Mouse (Mus musculus): ENCODE measurements around the gene Kcnj16.

Gene Kcnj16

GRCm38 (mm10) chr11:111057435-111057834 is 89.6 kb downstream of the Kcnj16 start:
- DNase-seq, result no peak

- no peak for DNase-seq
Observed at GRCm38 (mm10) chr11:111059440-111059839, 91.6 kb downstream of the Kcnj16 start.

- DNase-seq, result no peak
Observed at GRCm38 (mm10) chr11:111060216-111060615, 92.4 kb downstream of the Kcnj16 start.

- DNase-seq, result peak in 1 of 2 experiments; percentile 3
Observed at GRCm38 (mm10) chr11:111064751-111065527, 97.1 kb downstream of the Kcnj16 start.

GRCm38 (mm10) chr11:111065635-111066298 is 97.9 kb downstream of the Kcnj16 start, which contains the start of gene Kcnj2:
Gene Kcnj2, plus strand, starts transcription at chr11:111066164.
- DNase-seq, result peak; percentile 79 to 81

GRCm38 (mm10) chr11:111066299-111066691 is 98.5 kb downstream of the Kcnj16 start:
- no peak for DNase-seq

- no peak for DNase-seq
Observed at GRCm38 (mm10) chr11:111067787-111068186, 100.0 kb downstream of the Kcnj16 start.

- DNase-seq, result no peak
Observed at GRCm38 (mm10) chr11:111070460-111070859, 102.6 kb downstream of the Kcnj16 start.

GRCm38 (mm10) chr11:111074131-111074530 is 106.3 kb downstream of the Kcnj16 start:
- DNase-seq, result no peak
